Mouse (Mus musculus): Measurements from ENCODE around the gene Nek5. TPM values are rescaled to one million over a fixed set of nuclear protein-coding genes. Genes with fewer than 3 reads are reported as not detected.

Gene Nek5
- not detected in 2 replicates for polyA plus RNA-seq (2012)

- no peak for TF ChIP-seq GATA1 (IDR thresholded peaks at IDR 0.05; ENCODE audit: low read length)
Measured at GRCm38 (mm10) chr8:22124220-22125152, at the start of gene Nek5. Nek5 (minus strand) TSS chr8:22125053.

- no peak for TF ChIP-seq GATA1 (IDR thresholded peaks at IDR 0.05; ENCODE audit: low read length)
Measured at GRCm38 (mm10) chr8:22169167-22169566, 44.3 kb upstream of the Nek5 start.

- no peak for TF ChIP-seq GATA1 (IDR thresholded peaks at IDR 0.05; ENCODE audit: low read length)
Measured at GRCm38 (mm10) chr8:22166080-22166603, 41.3 kb upstream of the Nek5 start, which contains the start of gene Nek3. Nek3 (minus strand) TSS chr8:22166435.

- no peak for TF ChIP-seq GATA1 (IDR thresholded peaks at IDR 0.05; ENCODE audit: low read length)
Measured at GRCm38 (mm10) chr8:22165251-22166079, 40.6 kb upstream of the Nek5 start.

- no peak for TF ChIP-seq GATA1 (IDR thresholded peaks at IDR 0.05; ENCODE audit: low read length)
Measured at GRCm38 (mm10) chr8:22164431-22164830, 39.6 kb upstream of the Nek5 start.

GRCm38 (mm10) chr8:22162206-22162605 is 37.4 kb upstream of the Nek5 start:
- no peak for TF ChIP-seq GATA1 (IDR thresholded peaks at IDR 0.05; ENCODE audit: low read length)

- no peak for TF ChIP-seq GATA1 (IDR thresholded peaks at IDR 0.05; ENCODE audit: low read length)
Measured at GRCm38 (mm10) chr8:22150345-22150663, 25.5 kb upstream of the Nek5 start.

GRCm38 (mm10) chr8:22149643-22150344 is 24.9 kb upstream of the Nek5 start:
- TF ChIP-seq GATA1 (IDR thresholded peaks at IDR 0.05; ENCODE audit: low read length), result no peak

- no peak for TF ChIP-seq GATA1 (IDR thresholded peaks at IDR 0.05; ENCODE audit: low read length)
Measured at GRCm38 (mm10) chr8:22148367-22148740, 23.5 kb upstream of the Nek5 start.

- no peak for TF ChIP-seq GATA1 (IDR thresholded peaks at IDR 0.05; ENCODE audit: low read length)
Measured at GRCm38 (mm10) chr8:22147706-22148366, 23.0 kb upstream of the Nek5 start.

GRCm38 (mm10) chr8:22145831-22146230 is 21.0 kb upstream of the Nek5 start:
- TF ChIP-seq GATA1 (IDR thresholded peaks at IDR 0.05; ENCODE audit: low read length), result no peak

GRCm38 (mm10) chr8:22143764-22144491 is 19.1 kb upstream of the Nek5 start:
- TF ChIP-seq GATA1 (IDR thresholded peaks at IDR 0.05; ENCODE audit: low read length), result no peak

GRCm38 (mm10) chr8:22142592-22142991 is 17.7 kb upstream of the Nek5 start:
- no peak for TF ChIP-seq GATA1 (IDR thresholded peaks at IDR 0.05; ENCODE audit: low read length)

GRCm38 (mm10) chr8:22141836-22142385 is 17.1 kb upstream of the Nek5 start:
- no peak for TF ChIP-seq GATA1 (IDR thresholded peaks at IDR 0.05; ENCODE audit: low read length)

Data from G1E-ER4 (cell line).